Mouse (Mus musculus) ES-E14 (cell line): ENCODE data around the gene Cdc42.

Experiments used
- CHD2 ChIP-seq: IDR thresholded peaks from 2 replicates; pipeline ENCODE4 v1.6.1; 2014; ENCODE audit warnings: mild to moderate bottlenecking, low read depth, low read length, inconsistent platforms
- HCFC1 ChIP-seq: IDR thresholded peaks from 2 replicates; pipeline ENCODE4 v1.6.1; 2012; ENCODE audit warnings: low read length, inconsistent platforms, borderline replicate concordance; ENCODE audit not compliant: insufficient read depth
- ZNF384 ChIP-seq: IDR thresholded peaks from 2 replicates; pipeline ENCODE4 v1.6.1; 2012; ENCODE audit warnings: low read depth, low read length, inconsistent platforms

DNA sequence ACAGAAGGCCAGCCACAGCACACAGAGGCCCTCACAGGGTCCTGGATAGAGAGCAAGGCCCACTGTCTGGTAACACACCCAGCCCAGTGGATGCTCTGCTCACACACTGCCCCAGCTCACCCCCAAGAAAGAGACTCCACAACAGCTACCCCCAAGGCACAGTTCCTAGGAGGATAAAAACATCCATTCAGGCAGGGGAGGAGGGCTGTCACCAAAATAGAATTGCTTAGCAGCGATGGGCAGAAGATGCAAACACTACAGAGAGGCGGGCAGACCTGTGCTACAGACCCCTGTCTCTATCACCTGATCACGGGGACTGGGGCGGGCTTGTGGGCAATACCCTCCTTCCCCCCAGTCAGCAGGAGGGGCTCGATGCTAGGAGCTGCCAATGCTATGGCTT is 63.0 kb downstream of the Cdc42 start:
- TF ChIP-seq CHD2 (no peak), ZNF384 (no peak), HCFC1 (no peak)
